Mouse (Mus musculus): ENCODE measurements around the gene Sgip1. TPM values are rescaled to one million over a fixed set of nuclear protein-coding genes. Genes with fewer than 3 reads are reported as not detected.
A peak's percentile ranks its signal among the peaks of the same experiment; 100 is the strongest.

Sgip1 gene
- polyA plus RNA-seq, 1 experiment from 2014 or later, result 27.3 TPM

GRCm38 (mm10) chr4:102783063-102783748 lies 42.1 kb downstream of the Sgip1 start:
- Histone ChIP-seq H3K27me3 (no peaks in the 10 kb centered on the region), H3K4me3 (replicated peaks) (no peak overlapping the region), H3K4me1 (peaks cover 7% of the 10 kb centered on the region; the same call in 1 of the 2 replicates), H3K4me2 (no peak overlapping the region), H3K36me3 (replicated peaks) (no peaks in the 10 kb centered on the region), H3K27ac (no peak overlapping the region), H3K9ac (no peak overlapping the region), H3K9me3 (no peaks in the 10 kb centered on the region)
- ATAC-seq (ENCODE audit: low FRiP score), result no peak
- 85% methylated on average over 7 of the region's 7 CpGs for WGBS

DNA sequence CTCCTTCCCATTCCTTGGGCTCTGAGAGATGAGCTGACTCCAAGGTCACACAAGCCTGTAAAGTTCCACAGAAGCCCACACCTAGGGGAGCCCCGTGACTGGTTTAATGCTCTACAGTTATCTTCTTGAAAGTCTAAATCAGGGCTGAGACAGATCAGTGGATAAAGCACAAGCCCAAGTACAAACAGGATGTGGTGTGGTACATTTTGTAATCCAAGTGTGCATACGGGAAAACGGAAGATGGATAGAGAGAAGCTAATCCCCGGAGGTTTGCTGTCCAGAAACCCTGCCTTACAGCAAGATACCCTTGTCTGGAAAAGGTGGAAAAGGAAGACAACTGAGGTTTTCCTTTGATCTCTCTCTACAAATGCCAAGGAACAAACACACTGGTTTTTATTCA lies 44.1 kb downstream of the Sgip1 start:
- Histone ChIP-seq H3K9ac (no peak overlapping the region), H3K27ac (no peak overlapping the region), H3K36me3 (replicated peaks) (no peaks in the 10 kb centered on the region), H3K4me1 (peaks cover 7% of the 10 kb centered on the region; the same call in 1 of the 2 replicates), H3K9me3 (no peaks in the 10 kb centered on the region), H3K4me3 (replicated peaks) (no peak overlapping the region), H3K4me2 (no peak overlapping the region), H3K27me3 (no peaks in the 10 kb centered on the region)
- no peak for ATAC-seq (ENCODE audit: low FRiP score)
- WGBS, result 89% methylated on average over 4 of the region's 4 CpGs

- WGBS, result 80% methylated on average over 8 of the region's 8 CpGs
Observed at GRCm38 (mm10) chr4:102792100-102792790, 51.1 kb downstream of the Sgip1 start.

DNA sequence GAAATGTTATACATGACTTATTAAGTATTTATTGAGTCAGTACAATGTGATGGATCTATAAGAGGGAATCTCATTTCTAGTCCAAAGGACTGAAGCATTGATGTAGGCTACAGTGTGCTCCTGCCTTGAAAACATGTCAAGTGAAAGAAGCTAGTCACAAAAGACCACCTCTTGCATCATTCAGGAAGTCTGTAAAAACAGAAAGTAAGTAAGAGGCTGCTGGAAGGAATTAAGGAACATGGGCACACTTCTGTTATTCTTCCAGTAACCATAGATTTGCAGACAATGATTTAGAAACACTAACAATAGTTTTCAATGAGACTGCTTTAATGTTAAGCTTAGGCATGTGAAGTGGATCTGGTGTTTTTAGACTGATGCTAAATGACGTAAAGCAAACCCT lies 60.4 kb downstream of the Sgip1 start:
- no peaks in the 10 kb centered on the region for H3K27me3 ChIP-seq
- H3K36me3 ChIP-seq (replicated peaks), result no peaks in the 10 kb centered on the region
- WGBS, result 76% methylated on average over 1 of the region's 1 CpGs
- H3K4me2 ChIP-seq, result no peak overlapping the region
- H3K4me3 ChIP-seq (replicated peaks), result no peak overlapping the region
- peaks cover 5% of the 10 kb centered on the region; the same call in 1 of the 2 replicates for H3K4me1 ChIP-seq
- H3K27ac ChIP-seq, result no peak overlapping the region
- H3K9me3 ChIP-seq, result no peaks in the 10 kb centered on the region
- no peak for ATAC-seq (ENCODE audit: low FRiP score)
- no peak overlapping the region for H3K9ac ChIP-seq

More at GRCm38 (mm10) chr4:102792100-102792790, 51.1 kb downstream of the Sgip1 start:
- Histone ChIP-seq H3K4me3 (replicated peaks) (no peak overlapping the region), H3K9me3 (no peaks in the 10 kb centered on the region), H3K4me2 (no peak overlapping the region), H3K27ac (no peak overlapping the region), H3K27me3 (no peaks in the 10 kb centered on the region), H3K9ac (no peak overlapping the region), H3K36me3 (replicated peaks) (no peaks in the 10 kb centered on the region), H3K4me1 (0 out of 2 replicates have a peak, but pooled peaks cover 4% of the 10 kb centered on the region)
- no peak for ATAC-seq (ENCODE audit: low FRiP score)

DNA sequence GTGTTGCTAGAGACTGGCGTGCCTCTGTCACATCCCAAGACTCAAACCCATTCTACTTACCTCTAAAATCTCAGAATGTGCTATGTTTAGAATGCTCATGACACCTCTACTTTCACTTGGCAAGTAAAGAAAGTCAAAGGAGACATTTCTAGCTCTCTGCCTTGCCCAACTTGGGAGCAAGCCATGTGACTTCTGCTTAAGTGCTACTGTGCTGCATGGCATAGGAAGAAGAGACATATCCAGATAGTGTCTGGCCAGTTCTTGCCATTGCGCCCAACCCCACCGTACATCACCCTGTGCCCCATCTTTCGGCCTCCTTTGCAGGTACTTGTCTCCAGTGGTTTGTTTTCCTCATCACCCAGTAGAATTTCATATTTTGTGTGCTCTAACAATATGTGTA lies 60.8 kb downstream of the Sgip1 start:
- Histone ChIP-seq H3K4me1 (peaks cover 5% of the 10 kb centered on the region; the same call in 1 of the 2 replicates), H3K27ac (no peak overlapping the region), H3K9ac (no peak overlapping the region), H3K27me3 (no peaks in the 10 kb centered on the region), H3K4me3 (replicated peaks) (no peak overlapping the region), H3K4me2 (no peak overlapping the region), H3K9me3 (no peaks in the 10 kb centered on the region), H3K36me3 (replicated peaks) (no peaks in the 10 kb centered on the region)
- WGBS, result 88% methylated on average over 4 of the region's 4 CpGs
- ATAC-seq (ENCODE audit: low FRiP score), result no peak

DNA sequence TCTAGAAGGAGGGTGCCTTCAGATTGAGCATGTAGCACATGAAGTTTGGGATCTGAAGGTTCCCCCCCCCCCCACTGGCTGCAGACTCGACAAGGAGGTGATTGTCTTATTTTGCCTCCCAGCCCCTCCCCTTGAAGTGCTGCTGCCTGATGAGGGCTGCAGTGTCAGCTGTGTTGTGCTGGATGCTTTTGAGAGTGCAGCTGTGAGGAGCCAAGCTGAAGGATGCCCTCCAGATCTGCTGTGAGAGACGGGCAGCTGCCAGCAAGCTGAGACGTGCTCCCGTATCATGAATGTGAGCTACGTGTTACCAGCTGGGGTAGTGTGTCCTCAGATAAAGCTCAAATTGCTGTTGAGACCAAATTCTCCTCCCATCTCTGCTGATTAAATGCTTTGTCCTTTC lies 63.5 kb downstream of the Sgip1 start:
- ATAC-seq (ENCODE audit: low FRiP score), result peak; percentile 53; the same call in 1 of the 2 replicates
- no peak overlapping the region for H3K27ac ChIP-seq
- no peak overlapping the region for H3K4me2 ChIP-seq
- 54% methylated on average over 5 of the region's 5 CpGs for WGBS
- H3K4me1 ChIP-seq, result peaks cover 5% of the 10 kb centered on the region; the same call in 1 of the 2 replicates
- H3K4me3 ChIP-seq (replicated peaks), result no peak overlapping the region
- H3K36me3 ChIP-seq (replicated peaks), result no peaks in the 10 kb centered on the region
- H3K27me3 ChIP-seq, result no peaks in the 10 kb centered on the region
- no peak overlapping the region for H3K9ac ChIP-seq
- no peaks in the 10 kb centered on the region for H3K9me3 ChIP-seq

DNA sequence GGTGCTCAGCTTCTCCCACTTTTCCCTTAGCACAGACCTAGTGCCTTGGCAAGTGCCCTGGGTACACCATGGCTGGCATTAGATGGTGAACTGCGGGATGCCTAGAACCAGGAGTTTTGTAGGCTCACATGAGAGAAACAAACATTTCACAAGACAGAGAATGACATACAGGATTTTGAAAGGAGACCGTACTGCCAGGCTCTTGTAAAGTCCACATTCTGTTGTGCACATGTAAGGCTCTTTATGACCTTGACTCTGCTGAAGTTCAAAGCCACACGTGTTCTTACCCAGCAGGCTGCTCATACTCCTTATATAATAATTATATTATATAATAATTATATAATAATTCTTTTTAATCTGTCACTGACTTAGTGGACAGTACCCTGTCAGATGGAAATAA lies 65.9 kb downstream of the Sgip1 start:
- no peak for ATAC-seq (ENCODE audit: low FRiP score)
- no peaks in the 10 kb centered on the region for H3K9me3 ChIP-seq
- 90% methylated on average over 3 of the region's 3 CpGs for WGBS
- H3K4me1 ChIP-seq, result peaks cover 5% of the 10 kb centered on the region; the same call in 1 of the 2 replicates
- H3K36me3 ChIP-seq (replicated peaks), result no peaks in the 10 kb centered on the region
- no peak overlapping the region for H3K9ac ChIP-seq
- H3K27ac ChIP-seq, result no peak overlapping the region
- H3K4me3 ChIP-seq (replicated peaks), result no peak overlapping the region
- no peaks in the 10 kb centered on the region for H3K27me3 ChIP-seq
- H3K4me2 ChIP-seq, result no peak overlapping the region

DNA sequence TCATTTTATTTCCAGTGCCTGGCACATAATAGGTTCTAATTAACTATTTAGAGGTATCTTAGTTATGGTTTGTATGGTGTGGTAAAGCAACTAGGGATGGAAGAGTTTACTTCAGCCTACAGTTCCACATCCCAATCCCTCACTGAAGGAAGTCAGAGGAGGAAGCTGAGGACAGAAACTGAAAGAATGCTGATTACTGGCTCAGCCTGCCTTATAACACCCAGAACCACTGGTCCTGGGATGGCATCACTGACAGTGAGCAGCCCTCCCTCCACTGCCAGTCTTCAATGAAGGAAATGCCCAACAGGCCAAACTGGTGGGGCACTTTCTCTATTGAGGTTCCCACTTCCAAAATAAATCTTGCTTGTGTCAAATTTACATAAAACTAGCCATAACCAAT lies 67.2 kb downstream of the Sgip1 start:
- Histone ChIP-seq H3K36me3 (replicated peaks) (no peaks in the 10 kb centered on the region), H3K9ac (no peak overlapping the region), H3K27ac (no peak overlapping the region), H3K4me2 (no peak overlapping the region), H3K4me3 (replicated peaks) (no peak overlapping the region), H3K9me3 (no peaks in the 10 kb centered on the region), H3K4me1 (peaks cover 5% of the 10 kb centered on the region; the same call in 1 of the 2 replicates), H3K27me3 (no peaks in the 10 kb centered on the region)
- no peak for ATAC-seq (ENCODE audit: low FRiP score)

- Histone ChIP-seq H3K4me3 (replicated peaks) (no peak overlapping the region), H3K36me3 (replicated peaks) (no peaks in the 10 kb centered on the region), H3K4me1 (peaks cover 5% of the 10 kb centered on the region; the same call in 1 of the 2 replicates), H3K9ac (no peak overlapping the region), H3K27ac (no peak overlapping the region), H3K27me3 (no peaks in the 10 kb centered on the region), H3K4me2 (no peak overlapping the region), H3K9me3 (no peaks in the 10 kb centered on the region)
- no peak for ATAC-seq (ENCODE audit: low FRiP score)
- WGBS, result 73% methylated on average over 4 of the region's 4 CpGs
Observed at GRCm38 (mm10) chr4:102809296-102809695, 68.2 kb downstream of the Sgip1 start.

- H3K36me3 ChIP-seq (replicated peaks), result no peaks in the 10 kb centered on the region
- H3K9me3 ChIP-seq, result no peaks in the 10 kb centered on the region
- no peaks in the 10 kb centered on the region for H3K27me3 ChIP-seq
- no peaks in the 10 kb centered on the region for H3K4me1 ChIP-seq
- WGBS, result 92% methylated on average over 1 of the region's 1 CpGs
- H3K4me2 ChIP-seq, result no peak overlapping the region
- H3K9ac ChIP-seq, result no peak overlapping the region
- H3K4me3 ChIP-seq (replicated peaks), result no peak overlapping the region
- H3K27ac ChIP-seq, result no peak overlapping the region
- no peak for ATAC-seq (ENCODE audit: low FRiP score)
Observed at GRCm38 (mm10) chr4:102810277-102810676, 69.2 kb downstream of the Sgip1 start.

DNA sequence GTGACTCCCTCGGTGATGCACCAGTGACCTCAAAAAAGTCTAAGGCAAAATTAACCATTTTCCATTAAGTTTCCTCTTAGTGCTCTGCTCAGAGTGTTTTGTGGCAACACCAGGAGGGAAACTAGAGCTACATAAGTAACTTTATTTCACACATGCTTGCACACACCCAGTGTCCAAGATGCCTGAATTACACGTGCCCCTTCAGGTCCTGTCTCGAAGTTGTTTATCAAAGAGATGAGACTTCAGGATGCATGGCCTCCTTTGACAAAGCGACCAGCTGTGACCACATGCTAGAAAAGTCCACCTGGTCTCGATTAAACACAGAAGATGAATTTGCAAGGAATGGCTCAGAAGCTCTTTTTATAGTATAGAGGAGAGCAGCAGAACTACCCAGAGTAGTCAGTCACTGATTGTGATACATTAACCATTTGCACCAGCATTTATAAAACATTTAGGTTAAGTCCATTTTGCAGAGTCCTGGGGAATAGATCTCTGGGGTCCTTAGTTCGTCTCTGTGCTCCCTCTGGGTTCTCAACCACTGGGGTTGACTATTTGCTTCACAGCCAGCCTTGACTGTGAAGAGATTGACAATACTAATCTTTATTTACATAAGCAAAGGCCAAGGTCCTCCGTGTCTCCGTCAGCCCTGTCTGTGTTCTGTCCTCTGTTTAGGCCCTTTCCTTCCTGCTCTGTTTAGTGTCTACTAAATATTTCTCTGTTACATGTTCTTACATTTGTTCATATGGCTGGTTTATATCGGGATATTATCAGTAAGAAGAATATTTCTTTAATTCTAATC lies 70.1 kb downstream of the Sgip1 start:
- no peak overlapping the region for H3K4me2 ChIP-seq
- H3K9me3 ChIP-seq, result no peaks in the 10 kb centered on the region
- H3K27me3 ChIP-seq, result no peaks in the 10 kb centered on the region
- WGBS, result 60% methylated on average over 9 of the region's 9 CpGs
- H3K4me1 ChIP-seq, result no peaks in the 10 kb centered on the region
- no peak overlapping the region for H3K27ac ChIP-seq
- no peak overlapping the region for H3K4me3 ChIP-seq (replicated peaks)
- H3K36me3 ChIP-seq (replicated peaks), result no peaks in the 10 kb centered on the region
- no peak overlapping the region for H3K9ac ChIP-seq
- no peak for ATAC-seq (ENCODE audit: low FRiP score)

- no peak overlapping the region for H3K9ac ChIP-seq
Observed at GRCm38 (mm10) chr4:102813346-102813745, 72.2 kb downstream of the Sgip1 start.

More at GRCm38 (mm10) chr4:102813346-102813745, 72.2 kb downstream of the Sgip1 start:
- Histone ChIP-seq H3K4me2 (no peak overlapping the region), H3K27ac (no peak overlapping the region), H3K9me3 (no peaks in the 10 kb centered on the region), H3K36me3 (replicated peaks) (no peaks in the 10 kb centered on the region), H3K4me1 (no peaks in the 10 kb centered on the region), H3K27me3 (no peaks in the 10 kb centered on the region), H3K4me3 (replicated peaks) (no peak overlapping the region)
- WGBS, result 87% methylated on average over 8 of the region's 8 CpGs
- ATAC-seq (ENCODE audit: low FRiP score), result no peak
